Mouse (Mus musculus): ENCODE measurements around the gene BC051019. TPM values are rescaled to one million over a fixed set of nuclear protein-coding genes. Genes with fewer than 3 reads are reported as not detected.
A peak's percentile ranks its signal among the peaks of the same experiment; 100 is the strongest.

Gene BC051019
- polyA plus RNA-seq, 1 experiment from 2014 or later: not detected

- H3K4me3 ChIP-seq (ENCODE audit: low read depth, low read length): peak overlapping the region; percentile 92
- H3K27me3 ChIP-seq (ENCODE audit: control insufficient read depth, insufficient read depth, low read length): no peaks in the 10 kb centered on the region; the same call in 1 of the 2 replicates
- WGBS: 6% methylated on average over 13 of the region's 13 CpGs
- peaks cover 12% of the 10 kb centered on the region for H3K36me3 ChIP-seq (ENCODE audit: control insufficient read depth, insufficient read depth, low read length)
- H3K9me3 ChIP-seq (ENCODE audit: control insufficient read depth, low read length): no peaks in the 10 kb centered on the region
- peak; percentile 16 for ATAC-seq (ENCODE audit: low read depth)
- H3K27ac ChIP-seq (ENCODE audit: low read depth, low read length): peak overlapping the region; percentile 88
- H3K9ac ChIP-seq (replicated peaks; ENCODE audit: low read depth, low read length): peak overlapping the region; percentile 92
- H3K4me2 ChIP-seq (ENCODE audit: low read depth, low read length): peak overlapping the region; percentile 92
- peaks cover 17% of the 10 kb centered on the region for H3K4me1 ChIP-seq (ENCODE audit: control insufficient read depth, insufficient read depth, low read length)
Measured at GRCm38 (mm10) chr7:109751427-109752007, 27.9 kb upstream of the BC051019 start.

GRCm38 (mm10) chr7:109747747-109748146, 24.1 kb upstream of the BC051019 start:
- Histone ChIP-seq H3K9me3 (ENCODE audit: control insufficient read depth, low read length) (no peaks in the 10 kb centered on the region), H3K27me3 (ENCODE audit: control insufficient read depth, insufficient read depth, low read length) (no peaks in the 10 kb centered on the region; the same call in 1 of the 2 replicates), H3K4me3 (ENCODE audit: low read depth, low read length) (no peak overlapping the region), H3K4me2 (ENCODE audit: low read depth, low read length) (no peak overlapping the region), H3K27ac (ENCODE audit: low read depth, low read length) (no peak overlapping the region), H3K9ac (replicated peaks; ENCODE audit: low read depth, low read length) (no peak overlapping the region), H3K36me3 (ENCODE audit: control insufficient read depth, insufficient read depth, low read length) (peaks cover 30% of the 10 kb centered on the region), H3K4me1 (ENCODE audit: control insufficient read depth, insufficient read depth, low read length) (peaks cover 8% of the 10 kb centered on the region)
- WGBS: 68% methylated on average over 1 of the region's 1 CpGs
- no peak for ATAC-seq (ENCODE audit: low read depth)

GRCm38 (mm10) chr7:109741703-109742102, 18.1 kb upstream of the BC051019 start:
- Histone ChIP-seq H3K9ac (replicated peaks; ENCODE audit: low read depth, low read length) (no peak overlapping the region), H3K4me2 (ENCODE audit: low read depth, low read length) (no peak overlapping the region), H3K27ac (ENCODE audit: low read depth, low read length) (no peak overlapping the region), H3K4me1 (ENCODE audit: control insufficient read depth, insufficient read depth, low read length) (no peaks in the 10 kb centered on the region), H3K36me3 (ENCODE audit: control insufficient read depth, insufficient read depth, low read length) (peaks cover 55% of the 10 kb centered on the region), H3K4me3 (ENCODE audit: low read depth, low read length) (no peak overlapping the region), H3K9me3 (ENCODE audit: control insufficient read depth, low read length) (no peaks in the 10 kb centered on the region), H3K27me3 (ENCODE audit: control insufficient read depth, insufficient read depth, low read length) (no peaks in the 10 kb centered on the region)
- ATAC-seq (ENCODE audit: low read depth): no peak
- 95% methylated on average over 4 of the region's 4 CpGs for WGBS

- 90% methylated on average over 1 of the region's 1 CpGs for WGBS
- no peak overlapping the region for H3K4me3 ChIP-seq (ENCODE audit: low read depth, low read length)
- H3K9ac ChIP-seq (replicated peaks; ENCODE audit: low read depth, low read length): no peak overlapping the region
- no peaks in the 10 kb centered on the region for H3K27me3 ChIP-seq (ENCODE audit: control insufficient read depth, insufficient read depth, low read length)
- H3K4me2 ChIP-seq (ENCODE audit: low read depth, low read length): no peak overlapping the region
- no peaks in the 10 kb centered on the region for H3K4me1 ChIP-seq (ENCODE audit: control insufficient read depth, insufficient read depth, low read length)
- no peak overlapping the region for H3K27ac ChIP-seq (ENCODE audit: low read depth, low read length)
- peaks cover 58% of the 10 kb centered on the region for H3K36me3 ChIP-seq (ENCODE audit: control insufficient read depth, insufficient read depth, low read length)
- H3K9me3 ChIP-seq (ENCODE audit: control insufficient read depth, low read length): no peaks in the 10 kb centered on the region
- no peak for ATAC-seq (ENCODE audit: low read depth)
Measured at GRCm38 (mm10) chr7:109741060-109741459, 17.4 kb upstream of the BC051019 start.

GRCm38 (mm10) chr7:109739822-109740370, 16.2 kb upstream of the BC051019 start:
- Histone ChIP-seq H3K9ac (replicated peaks; ENCODE audit: low read depth, low read length) (no peak overlapping the region), H3K4me2 (ENCODE audit: low read depth, low read length) (no peak overlapping the region), H3K27ac (ENCODE audit: low read depth, low read length) (no peak overlapping the region), H3K36me3 (ENCODE audit: control insufficient read depth, insufficient read depth, low read length) (peaks cover 66% of the 10 kb centered on the region), H3K4me3 (ENCODE audit: low read depth, low read length) (no peak overlapping the region), H3K27me3 (ENCODE audit: control insufficient read depth, insufficient read depth, low read length) (no peaks in the 10 kb centered on the region), H3K9me3 (ENCODE audit: control insufficient read depth, low read length) (no peaks in the 10 kb centered on the region), H3K4me1 (ENCODE audit: control insufficient read depth, insufficient read depth, low read length) (no peaks in the 10 kb centered on the region)
- no peak for ATAC-seq (ENCODE audit: low read depth)
- 94% methylated on average over 5 of the region's 5 CpGs for WGBS

- Histone ChIP-seq H3K27ac (ENCODE audit: low read depth, low read length) (no peak overlapping the region), H3K36me3 (ENCODE audit: control insufficient read depth, insufficient read depth, low read length) (peaks cover 30% of the 10 kb centered on the region), H3K9ac (replicated peaks; ENCODE audit: low read depth, low read length) (no peak overlapping the region), H3K9me3 (ENCODE audit: control insufficient read depth, low read length) (no peaks in the 10 kb centered on the region), H3K27me3 (ENCODE audit: control insufficient read depth, insufficient read depth, low read length) (no peaks in the 10 kb centered on the region), H3K4me1 (ENCODE audit: control insufficient read depth, insufficient read depth, low read length) (no peaks in the 10 kb centered on the region), H3K4me2 (ENCODE audit: low read depth, low read length) (no peak overlapping the region), H3K4me3 (ENCODE audit: low read depth, low read length) (no peak overlapping the region)
- WGBS: 92% methylated on average over 4 of the region's 4 CpGs
- ATAC-seq (ENCODE audit: low read depth): no peak
Measured at GRCm38 (mm10) chr7:109734806-109735205, 11.2 kb upstream of the BC051019 start.

GRCm38 (mm10) chr7:109731626-109732025, 8.0 kb upstream of the BC051019 start, which contains the start of gene Ascl3:
Gene Ascl3 (minus strand): TSS chr7:109731726.
- ATAC-seq (ENCODE audit: low read depth): no peak
- Histone ChIP-seq H3K27me3 (ENCODE audit: control insufficient read depth, insufficient read depth, low read length) (no peaks in the 10 kb centered on the region), H3K36me3 (ENCODE audit: control insufficient read depth, insufficient read depth, low read length) (peaks cover 18% of the 10 kb centered on the region), H3K4me1 (ENCODE audit: control insufficient read depth, insufficient read depth, low read length) (no peaks in the 10 kb centered on the region), H3K4me2 (ENCODE audit: low read depth, low read length) (no peak within 1 kb of the TSS), H3K27ac (ENCODE audit: low read depth, low read length) (no peak within 1 kb of the TSS), H3K4me3 (ENCODE audit: low read depth, low read length) (no peak within 1 kb of the TSS), H3K9me3 (ENCODE audit: control insufficient read depth, low read length) (no peaks in the 10 kb centered on the region), H3K9ac (replicated peaks; ENCODE audit: low read depth, low read length) (no peak within 1 kb of the TSS)
- WGBS: 88% methylated on average over 5 of the region's 5 CpGs

GRCm38 (mm10) chr7:109723114-109723513, 536 bp downstream of the BC051019 start:
- WGBS: 96% methylated on average over 8 of the region's 8 CpGs
- Histone ChIP-seq H3K27me3 (ENCODE audit: control insufficient read depth, insufficient read depth, low read length) (no peaks in the 10 kb centered on the region), H3K9me3 (ENCODE audit: control insufficient read depth, low read length) (no peaks in the 10 kb centered on the region), H3K4me3 (ENCODE audit: low read depth, low read length) (no peak overlapping the region), H3K4me1 (ENCODE audit: control insufficient read depth, insufficient read depth, low read length) (no peaks in the 10 kb centered on the region), H3K36me3 (ENCODE audit: control insufficient read depth, insufficient read depth, low read length) (no peaks in the 10 kb centered on the region), H3K9ac (replicated peaks; ENCODE audit: low read depth, low read length) (no peak overlapping the region), H3K27ac (ENCODE audit: low read depth, low read length) (no peak overlapping the region), H3K4me2 (ENCODE audit: low read depth, low read length) (no peak overlapping the region)
- no peak for ATAC-seq (ENCODE audit: low read depth)

- ATAC-seq (ENCODE audit: low read depth): no peak
- no peak overlapping the region for H3K9ac ChIP-seq (replicated peaks; ENCODE audit: low read depth, low read length)
- no peaks in the 10 kb centered on the region for H3K36me3 ChIP-seq (ENCODE audit: control insufficient read depth, insufficient read depth, low read length)
- H3K4me3 ChIP-seq (ENCODE audit: low read depth, low read length): no peak overlapping the region
- H3K4me2 ChIP-seq (ENCODE audit: low read depth, low read length): no peak overlapping the region
- H3K4me1 ChIP-seq (ENCODE audit: control insufficient read depth, insufficient read depth, low read length): no peaks in the 10 kb centered on the region
- 99% methylated on average over 2 of the region's 2 CpGs for WGBS
- no peak overlapping the region for H3K27ac ChIP-seq (ENCODE audit: low read depth, low read length)
- H3K9me3 ChIP-seq (ENCODE audit: control insufficient read depth, low read length): no peaks in the 10 kb centered on the region
- no peaks in the 10 kb centered on the region for H3K27me3 ChIP-seq (ENCODE audit: control insufficient read depth, insufficient read depth, low read length)
Measured at GRCm38 (mm10) chr7:109722618-109723017, 1.0 kb downstream of the BC051019 start.
